Mouse (Mus musculus): Measurements from ENCODE around the gene Phf24. TPM values are rescaled to one million over a fixed set of nuclear protein-coding genes. Genes with fewer than 3 reads are reported as not detected.

Gene Phf24
- total and polyA plus RNA-seq, 3 experiments: 0.31 to 0.92 TPM; not detected in 1

DNA sequence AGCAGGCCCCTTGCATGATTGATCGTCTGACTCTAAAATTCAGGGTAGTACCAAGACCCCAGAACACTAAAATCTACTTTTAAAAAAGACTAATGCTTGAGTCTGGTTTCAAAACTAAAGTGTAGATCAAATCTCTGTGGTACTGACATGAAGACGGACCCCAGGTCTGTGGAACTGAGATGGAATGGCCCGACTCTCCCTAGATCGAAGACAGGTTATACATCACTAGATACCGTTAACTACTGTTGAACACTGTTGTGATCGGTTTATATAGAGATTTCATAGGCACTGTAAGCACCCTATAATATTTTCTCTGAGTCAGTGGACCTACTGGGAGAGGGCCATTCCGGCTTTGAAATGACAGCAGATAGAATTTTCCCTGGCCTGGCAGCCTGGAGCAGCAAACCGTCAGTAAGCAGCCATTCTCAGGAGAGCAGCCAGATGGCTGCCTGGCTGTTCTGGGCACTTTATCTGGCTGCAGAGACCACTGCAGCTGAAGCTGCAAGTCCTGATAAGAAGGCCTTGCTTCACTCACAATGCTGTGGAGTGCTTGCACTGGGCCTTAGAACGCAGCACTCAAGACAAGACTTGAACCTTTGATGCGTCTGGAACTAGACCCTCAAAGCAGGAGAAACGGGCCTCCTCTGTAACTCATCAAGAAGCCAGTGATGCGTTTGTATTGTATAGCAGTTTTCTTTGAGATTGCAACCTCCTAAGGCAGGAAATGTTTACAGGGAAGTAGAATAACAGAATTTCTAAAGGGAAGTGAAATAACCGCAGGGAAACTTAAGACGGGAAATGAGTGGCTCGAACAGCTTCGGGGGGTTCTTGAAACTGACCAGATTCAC, 36.4 kb upstream of the Phf24 start (continued):
- no peak for TF ChIP-seq POLR2A (IDR thresholded peaks at IDR 0.05; ENCODE audit: control insufficient read depth in 1 of 2, insufficient read depth in 1 of 2, low read depth in 1 of 2, low read length in 2 of 2, poor library complexity in 1 of 2)
- TF ChIP-seq USF2 (IDR thresholded peaks at IDR 0.05; ENCODE audit: borderline replicate concordance in 1 of 2, insufficient read depth in 1 of 2, low read depth in 1 of 2, low read length in 2 of 2): no peak
- TF ChIP-seq POLR2AphosphoS2 (IDR thresholded peaks at IDR 0.05; ENCODE audit: low read length): no peak
- no peak for TF ChIP-seq ELF1 (IDR thresholded peaks at IDR 0.05; ENCODE audit: low read depth, low read length)
- TF ChIP-seq EP300 (IDR thresholded peaks at IDR 0.05; ENCODE audit: low read depth in 1 of 2, low read length in 2 of 2): peak; percentile 90 to 93
- TF ChIP-seq ZMIZ1 (IDR thresholded peaks at IDR 0.05; ENCODE audit: low read depth, low read length): no peak
- peak; percentile 95 for TF ChIP-seq GATA1 (IDR thresholded peaks at IDR 0.05; ENCODE audit: low read depth, low read length)
- TF ChIP-seq NRF1 (IDR thresholded peaks at IDR 0.05; ENCODE audit: insufficient read depth, low read depth, low read length, poor library complexity, severe bottlenecking): no peak
- peak; percentile 20; the same call in 1 of the 2 replicates for TF ChIP-seq ZNF384 (IDR thresholded peaks at IDR 0.05; ENCODE audit: low read depth, low read length)
- no peak for TF ChIP-seq MAZ (IDR thresholded peaks at IDR 0.05; ENCODE audit: low read depth, low read length)
- no peak for TF ChIP-seq E2F4 (IDR thresholded peaks at IDR 0.05; ENCODE audit: borderline replicate concordance, low read depth, low read length)
- no peak for TF ChIP-seq MAFK (IDR thresholded peaks at IDR 0.05; ENCODE audit: borderline replicate concordance, low read depth, low read length)
- TF ChIP-seq MAX (IDR thresholded peaks at IDR 0.05; ENCODE audit: low read length): no peak
- no peak for TF ChIP-seq MYC (IDR thresholded peaks at IDR 0.05; ENCODE audit: low read depth, low read length)
- TF ChIP-seq SIN3A (IDR thresholded peaks at IDR 0.05; ENCODE audit: low read length): peak; percentile 56
- 0 out of 2 replicates have a peak, but pooled peaks have one; percentile 21 for TF ChIP-seq TBP (IDR thresholded peaks at IDR 0.05; ENCODE audit: low read depth, low read length)
- peak; percentile 93 for TF ChIP-seq TAL1 (IDR thresholded peaks at IDR 0.05; ENCODE audit: low read length)
- TF ChIP-seq MXI1 (IDR thresholded peaks at IDR 0.05; ENCODE audit: low read depth, low read length): no peak
- TF ChIP-seq RCOR1 (IDR thresholded peaks at IDR 0.05; ENCODE audit: low read depth, low read length): peak; percentile 70
- TF ChIP-seq BHLHE40 (IDR thresholded peaks at IDR 0.05; ENCODE audit: borderline replicate concordance, low read depth, low read length): no peak

DNA sequence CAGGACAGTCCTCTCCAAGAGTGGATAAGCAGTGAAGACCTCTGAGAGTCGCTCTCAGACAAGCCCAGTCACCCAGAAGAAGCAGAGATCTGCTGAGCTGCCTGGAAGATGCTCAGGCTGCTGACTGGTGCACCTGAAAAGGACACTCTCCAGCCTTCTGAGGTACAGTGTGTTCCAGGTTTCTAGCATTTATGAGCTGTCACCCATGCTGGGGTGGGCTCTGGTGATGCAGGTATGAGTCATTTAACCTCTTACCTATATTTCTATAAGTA, 35.8 kb upstream of the Phf24 start:
- H3K27me3 ChIP-seq (ENCODE audit: control insufficient read depth in 1 of 2, insufficient read depth in 2 of 2, low read length in 2 of 2): no peaks in the 10 kb centered on the region; a peak in 1 of 4 replicates
- no peak for DNase-seq (ENCODE audit: low read depth, low spot score)
- H3K79me2 ChIP-seq (ENCODE audit: control insufficient read depth, insufficient read depth, low read length, poor library complexity): no peaks in the 10 kb centered on the region
- H3K27ac ChIP-seq (ENCODE audit: control insufficient read depth, low read depth, low read length): no peak overlapping the region
- peaks cover 0 to 5% of the 10 kb centered on the region in 2 experiments; a peak in 2 of 4 replicates for H3K36me3 ChIP-seq (ENCODE audit: control insufficient read depth in 1 of 2, insufficient read depth in 2 of 2, low read length in 2 of 2)
- no peaks in the 10 kb centered on the region for H3K9me3 ChIP-seq (replicated peaks; ENCODE audit: insufficient read depth, low read length)
- 0 out of 4 replicates have a peak overlapping the region, but pooled peaks of 1 of the 2 experiments have one; percentile 4 for H3K4me3 ChIP-seq (ENCODE audit: control insufficient read depth in 1 of 2, insufficient read depth in 1 of 2, low read depth in 2 of 2, low read length in 2 of 2)
- TF ChIP-seq RAD21 (IDR thresholded peaks at IDR 0.05; ENCODE audit: low read depth, low read length) (no peak), GABPA (IDR thresholded peaks at IDR 0.05; ENCODE audit: low read depth, low read length) (no peak), CHD1 (IDR thresholded peaks at IDR 0.05; ENCODE audit: low read depth, low read length) (no peak), ELF1 (IDR thresholded peaks at IDR 0.05; ENCODE audit: low read depth, low read length) (no peak), MAZ (IDR thresholded peaks at IDR 0.05; ENCODE audit: low read depth, low read length) (no peak)
- no peaks in the 10 kb centered on the region; a peak in 2 of 4 replicates for H3K4me1 ChIP-seq (ENCODE audit: control insufficient read depth in 1 of 2, insufficient read depth in 2 of 2, low read length in 2 of 2)
- no peak overlapping the region for H3K9ac ChIP-seq (ENCODE audit: control insufficient read depth, low read depth, low read length, poor library complexity, severe bottlenecking)

All from MEL (cell line).